Mouse (Mus musculus) thymus, postnatal 25 days (tissue): ENCODE results near the gene S1pr4.

Source experiments
- DNase-seq: peaks from one replicate; pipeline ENCODE4 v3.0.0; 2022

Gene S1pr4

DNA sequence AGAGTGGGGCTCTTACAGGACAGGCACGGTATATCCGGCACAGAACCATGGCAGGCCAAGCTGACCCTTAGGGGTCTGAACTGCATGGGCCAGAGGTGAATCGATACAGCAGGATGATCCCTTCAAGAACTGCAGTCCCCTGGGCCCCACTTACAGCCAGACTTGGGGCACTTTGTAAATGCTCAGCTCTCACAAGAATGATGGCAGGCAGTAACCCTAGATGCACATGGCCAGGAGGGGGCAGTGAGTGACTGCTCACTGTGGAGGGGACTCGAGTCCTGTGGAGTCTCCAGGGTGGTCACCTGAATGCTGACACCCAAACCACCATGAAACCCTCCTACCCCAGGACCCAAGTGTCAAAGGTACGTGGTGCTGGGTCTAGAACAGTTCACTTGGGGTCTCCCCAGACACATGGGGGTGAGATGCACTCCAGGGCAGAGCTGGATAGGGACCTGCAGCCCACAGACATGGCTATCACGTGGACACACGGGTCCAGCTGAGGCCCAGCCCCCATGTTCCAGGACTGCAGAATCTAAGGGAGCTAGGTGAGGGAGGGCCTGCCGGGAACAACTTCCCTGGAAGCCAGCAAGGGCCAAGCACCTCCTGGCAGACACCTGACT is 6.2 kb downstream of the S1pr4 start:
- peak; percentile 46 for DNase-seq

GRCm38 (mm10) chr10:81492606-81493240 is 7.2 kb downstream of the S1pr4 start:
- no peak for DNase-seq

- DNase-seq: no peak
These were observed 8.9 kb downstream of the S1pr4 start for GRCm38 (mm10) chr10:81491018-81491417.

- DNase-seq: no peak
These were observed 10.0 kb downstream of the S1pr4 start for GRCm38 (mm10) chr10:81489941-81490340.

DNA sequence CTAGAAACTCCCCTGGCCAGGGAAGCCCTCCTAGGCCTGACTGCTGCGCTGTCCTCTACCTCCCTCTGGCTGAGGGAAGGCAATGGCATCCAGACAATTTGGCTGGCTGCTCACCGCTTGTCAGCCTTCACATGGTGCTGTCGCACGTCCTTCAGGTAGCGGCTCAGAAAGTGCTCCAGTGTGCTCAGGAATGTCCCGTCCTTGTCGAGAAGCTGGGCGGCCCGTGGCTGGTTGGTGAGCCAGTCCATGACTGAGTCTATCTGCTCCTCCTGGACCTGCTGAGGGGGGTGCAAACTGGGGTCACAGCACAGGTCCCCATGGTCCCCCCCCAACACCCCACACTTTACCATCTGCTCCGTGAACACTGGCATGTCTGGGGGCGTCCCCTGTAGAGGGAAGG is 11.9 kb downstream of the S1pr4 start:
- no peak for DNase-seq

- no peak for DNase-seq
These were observed 13.4 kb downstream of the S1pr4 start for GRCm38 (mm10) chr10:81486496-81486895.

- no peak for DNase-seq
These were observed 14.4 kb downstream of the S1pr4 start for GRCm38 (mm10) chr10:81485479-81486018.

DNA sequence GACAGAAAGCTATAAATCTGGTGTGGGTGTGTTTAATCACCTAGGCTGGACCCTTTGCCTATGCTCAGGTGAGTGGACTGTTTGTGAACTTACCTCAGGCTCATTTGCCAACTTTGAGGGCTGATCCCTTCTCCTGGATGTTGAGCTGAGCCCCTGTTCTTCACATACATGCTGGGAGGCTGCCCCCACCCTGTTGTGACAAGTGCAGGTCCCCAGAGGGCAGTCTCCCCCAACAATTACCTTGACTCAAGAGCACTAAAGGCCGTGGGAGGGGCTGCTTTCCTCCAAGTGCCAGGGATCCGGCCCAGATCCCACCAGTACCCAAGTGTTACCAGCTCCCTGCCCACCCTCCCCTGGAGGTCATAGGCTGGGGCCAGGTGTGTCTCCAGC is 14.9 kb downstream of the S1pr4 start:
- DNase-seq: peak; percentile 49

- DNase-seq: no peak
These were observed 15.4 kb downstream of the S1pr4 start for GRCm38 (mm10) chr10:81484441-81485059.

GRCm38 (mm10) chr10:81483983-81484382 is 15.9 kb downstream of the S1pr4 start:
- DNase-seq: peak; percentile 48

DNA sequence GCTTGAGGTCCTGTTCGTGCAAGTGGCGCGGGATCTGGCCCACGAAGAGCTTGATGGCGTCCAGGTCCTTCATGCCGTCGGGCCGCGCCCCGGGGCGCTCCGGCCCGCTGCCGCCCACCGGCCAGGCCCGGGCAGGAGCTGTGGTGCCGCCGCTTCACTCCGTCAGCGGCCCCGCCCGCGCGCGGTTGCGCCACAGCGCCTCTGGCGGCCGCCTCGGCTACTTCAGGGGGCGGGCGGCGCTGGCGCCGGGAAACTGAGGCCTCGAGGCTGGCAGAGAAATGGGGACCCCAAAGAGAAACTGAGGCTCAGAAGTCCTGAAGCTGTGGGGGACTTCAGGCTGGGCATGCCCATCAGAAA is 17.4 kb downstream of the S1pr4 start, which contains the start of gene Celf5:
Gene Celf5 (minus strand): TSS at position 177 of the 357 bp plus-strand sequence.
- DNase-seq: peak; percentile 71

DNA sequence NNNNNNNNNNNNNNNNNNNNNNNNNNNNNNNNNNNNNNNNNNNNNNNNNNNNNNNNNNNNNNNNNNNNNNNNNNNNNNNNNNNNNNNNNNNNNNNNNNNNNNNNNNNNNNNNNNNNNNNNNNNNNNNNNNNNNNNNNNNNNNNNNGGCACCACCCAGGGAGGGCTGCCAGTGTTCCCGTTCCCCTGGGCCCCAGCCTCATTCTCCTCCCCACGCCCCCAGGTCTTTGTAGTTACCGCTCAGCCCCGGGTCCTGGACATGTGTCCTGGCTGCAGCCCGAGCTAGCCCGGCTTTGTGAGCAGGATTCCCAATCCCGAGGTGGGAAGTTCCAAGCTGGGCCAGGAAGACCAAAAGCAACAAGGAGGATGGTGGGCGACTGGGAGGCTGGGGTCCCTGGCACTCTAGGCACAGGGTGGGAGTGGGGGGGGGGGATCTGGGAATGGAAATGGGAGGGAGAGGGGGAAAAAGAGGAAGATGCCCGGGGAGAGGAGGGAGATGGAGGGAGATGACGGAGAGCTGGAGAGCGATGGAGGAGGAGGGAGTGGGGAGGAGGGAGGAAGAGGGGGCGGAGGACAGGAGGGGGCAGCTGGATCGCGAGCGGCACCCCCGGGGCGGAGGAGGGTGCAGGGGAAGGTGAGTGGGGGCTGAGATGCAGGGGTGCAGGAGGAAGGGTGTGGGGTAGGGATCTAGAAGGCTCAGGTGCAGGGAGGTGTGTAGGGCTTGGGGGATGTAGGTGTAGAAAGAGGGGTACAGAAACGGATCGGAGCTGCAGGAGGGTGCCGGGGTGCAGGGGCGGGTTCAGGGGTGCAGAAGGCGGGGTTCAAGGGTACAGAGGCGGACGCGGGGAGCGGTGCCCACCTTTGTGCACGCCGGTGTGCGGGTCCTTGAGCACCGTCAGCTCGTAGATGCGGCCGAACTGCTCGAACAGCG is 18.1 kb downstream of the S1pr4 start:
- no peak for DNase-seq

DNA sequence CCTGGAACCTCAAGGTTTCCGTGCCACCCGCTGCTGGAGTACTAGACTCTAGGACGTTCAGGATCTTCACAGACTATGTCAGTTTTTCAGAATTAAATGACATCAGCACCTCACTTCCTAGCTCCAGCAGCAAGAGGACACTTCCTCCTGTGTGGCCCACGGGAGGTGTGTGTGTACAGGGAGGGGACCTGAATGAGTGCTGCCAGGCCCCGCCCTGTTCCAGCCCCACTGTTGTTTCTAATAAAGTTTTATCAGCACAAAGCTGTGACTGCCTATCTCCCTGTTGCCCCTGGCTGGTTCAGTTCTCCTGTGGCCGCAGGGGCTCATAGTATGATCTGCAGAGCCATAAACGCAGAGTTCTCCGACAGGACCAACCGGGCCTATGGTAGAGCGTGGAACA is 25.5 kb downstream of the S1pr4 start:
- no peak for DNase-seq

DNA sequence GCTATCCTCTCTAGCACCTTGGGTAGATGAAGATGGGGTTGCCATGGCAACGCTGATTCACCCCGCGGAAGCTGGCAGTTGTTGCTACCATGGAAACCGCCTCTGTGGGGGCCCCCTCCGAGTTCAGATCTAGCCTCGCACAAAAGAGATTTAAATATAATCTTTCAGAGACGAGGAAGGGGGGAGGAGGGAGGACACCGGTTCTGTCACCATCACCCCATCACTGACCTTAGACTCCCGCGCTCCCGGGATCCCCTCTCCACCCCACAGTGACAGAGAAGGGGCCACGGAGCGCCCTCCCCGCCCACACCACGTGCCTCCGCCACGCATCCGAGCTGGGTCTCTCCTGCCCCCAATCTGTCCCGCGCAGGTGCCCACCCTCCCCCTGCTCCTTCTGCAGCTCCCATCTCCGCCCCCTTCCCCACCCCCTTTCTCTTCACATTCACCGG is 26.9 kb downstream of the S1pr4 start:
- DNase-seq: peak; percentile 60

GRCm38 (mm10) chr10:81472403-81473002 is 27.4 kb downstream of the S1pr4 start:
- no peak for DNase-seq

- DNase-seq: peak; percentile 54
These were observed 29.5 kb downstream of the S1pr4 start for GRCm38 (mm10) chr10:81470454-81470853.

GRCm38 (mm10) chr10:81469253-81469652 is 30.7 kb downstream of the S1pr4 start:
- DNase-seq: no peak

DNA sequence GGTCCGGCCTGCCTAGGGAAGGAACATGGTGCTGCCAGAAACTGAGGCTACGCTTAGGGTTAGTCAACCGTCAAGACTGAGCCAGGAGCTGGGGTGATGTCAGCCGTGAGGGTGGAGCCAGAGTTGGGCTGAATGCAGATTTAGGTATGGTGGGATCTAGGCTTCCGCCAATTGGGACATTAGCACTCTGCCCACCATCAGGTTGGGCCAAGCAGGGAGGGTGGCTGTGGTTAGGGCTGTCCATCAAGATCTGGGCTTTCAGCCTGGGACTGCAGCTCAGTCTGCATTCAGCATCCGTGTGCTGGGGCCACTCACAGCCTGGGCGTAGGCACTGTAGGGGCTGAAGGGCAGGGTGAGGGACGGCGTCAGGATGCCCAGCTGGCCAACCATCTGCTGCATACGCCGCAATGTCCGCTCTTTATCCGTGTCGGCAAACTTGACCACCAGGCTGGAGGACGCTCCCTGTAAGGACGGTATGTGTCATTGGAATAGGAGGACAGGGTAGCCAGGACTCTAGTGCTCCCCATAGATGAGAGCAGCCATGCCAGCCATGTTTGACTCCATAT is 32.2 kb downstream of the S1pr4 start:
- DNase-seq: no peak

GRCm38 (mm10) chr10:81466881-81467280 is 33.1 kb downstream of the S1pr4 start:
- DNase-seq: no peak

GRCm38 (mm10) chr10:81466066-81466465 is 33.9 kb downstream of the S1pr4 start:
- DNase-seq: no peak

- DNase-seq: no peak
These were observed 34.7 kb downstream of the S1pr4 start for GRCm38 (mm10) chr10:81465265-81465645.
